ENCODE assay signal across 9 mouse cellular contexts in the genomic region with DNA sequence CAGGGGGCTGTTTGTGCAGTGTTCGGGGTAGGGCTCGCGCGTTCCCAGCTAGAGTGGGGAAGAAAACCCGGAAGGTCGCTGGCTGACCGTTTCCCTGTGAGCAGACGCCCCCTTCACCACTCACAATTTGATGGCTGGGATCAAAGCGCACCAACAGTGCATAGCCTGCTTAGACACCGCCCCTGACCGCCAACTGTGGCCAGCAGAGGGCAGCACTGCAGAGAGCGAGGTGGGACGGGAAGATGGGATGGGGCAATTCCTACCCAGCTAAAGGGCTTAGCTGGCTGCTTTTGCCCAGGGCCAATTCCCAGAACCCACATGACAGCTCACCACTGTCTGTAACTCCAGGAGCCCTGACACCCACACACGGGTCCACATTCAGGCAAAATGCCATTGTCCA. TPM values are rescaled to one million over a fixed set of nuclear protein-coding genes. Genes with fewer than 3 reads are reported as not detected.
DNase-seq lines count a peak whose midpoint lies in the region; ATAC-seq and TF ChIP-seq lines count a peak whose summit lies in the region.
"Had no signal": no experiment of that assay in that cellular context is flagged by ENCODE, and none has a peak within 500 bp of the region (broad histone marks: within the 10 kb centered on the region; RNA-seq: fewer than 3 reads in every experiment).

No protein-coding gene starts in this region.

- H3K4me3 ChIP-seq in intestine, postnatal 0 days (ENCODE audit: low read depth, low read length) = no peak overlapping the region
- H3K4me3 ChIP-seq: heart, embryonic 15.5 days had no signal

- DNase-seq in layer of hippocampus, postnatal 10 days (ENCODE audit: low spot score in 2 of 2) = peak; percentile 64 to 68
- DNase-seq in layer of hippocampus, adult 9-11 months = no peak
- peak; percentile 15 for DNase-seq in MEL-GATA-1-ER (ENCODE audit: extremely low read depth, low read depth)
- peak; percentile 47 for DNase-seq in c-Kit-positive CD71-negative TER-119-negative erythroid progenitor cells, embryonic 14.5 days (ENCODE audit: low read depth)
- DNase-seq in thymus, postnatal 25 days = peak; percentile 70

- peak; percentile 84 for TF ChIP-seq CTCF in intestine, postnatal 0 days (IDR thresholded peaks at IDR 0.05; ENCODE audit: low read depth)

- WGBS in intestine, postnatal 0 days = 40% methylated on average over 14 of the region's 14 CpGs

- no peaks in the 10 kb centered on the region for H3K4me1 ChIP-seq in intestine, postnatal 0 days (replicated peaks; ENCODE audit: control insufficient read depth, insufficient read depth, low read length)
- H3K4me1 ChIP-seq: heart, embryonic 15.5 days had no signal

- H3K9me3 ChIP-seq in intestine, postnatal 0 days (ENCODE audit: control insufficient read depth) = no peaks in the 10 kb centered on the region
- H3K9me3 ChIP-seq: heart, embryonic 15.5 days had no signal

- H3K9ac ChIP-seq in intestine, postnatal 0 days (ENCODE audit: low read depth, low read length) = no peak overlapping the region
- H3K9ac ChIP-seq: heart, embryonic 15.5 days had no signal

- H3K36me3 ChIP-seq in intestine, postnatal 0 days (ENCODE audit: control insufficient read depth, insufficient read depth) = no peaks in the 10 kb centered on the region
- H3K36me3 ChIP-seq: heart, embryonic 15.5 days had no signal

- no peak overlapping the region for H3K27ac ChIP-seq in intestine, postnatal 0 days (ENCODE audit: low read depth, low read length)
- H3K27ac ChIP-seq: heart, embryonic 15.5 days had no signal

- no peak overlapping the region for H3K4me2 ChIP-seq in intestine, postnatal 0 days (replicated peaks; ENCODE audit: low read depth)
- H3K4me2 ChIP-seq: heart, embryonic 15.5 days had no signal

- H3K27me3 ChIP-seq in intestine, postnatal 0 days (replicated peaks; ENCODE audit: control insufficient read depth, insufficient read depth, low read length) = no peaks in the 10 kb centered on the region

- no peak for ATAC-seq in intestine, postnatal 0 days
- ATAC-seq in megakaryocyte progenitor cell, adult 5-6 weeks (replicated peaks; ENCODE audit: poor library complexity) = peak; percentile 91
- no peak for ATAC-seq in cerebellum, adult (ENCODE audit: insufficient number of reproducible peaks, low FRiP score, low TSS enrichment)

RNA-seq across cellular contexts. Expression of a gene that starts 14.5 kb away (rescaled TPM):
- total RNA-seq in layer of hippocampus, postnatal 10 days (2021) = 100 to 1,000 TPM; 561 to 593 TPM
- polyA plus RNA-seq in intestine, postnatal 0 days (2015; fragmentation: Nextera tagmentation; extraction: Ambion mirVana) = 256 and 259 TPM in 2 replicates
- 162 TPM in 2 replicates for total RNA-seq in megakaryocyte progenitor cell, adult 5-6 weeks (2015)
- 82.7 and 83.3 TPM in 2 replicates for total RNA-seq in megakaryocyte progenitor cell, adult 5-6 weeks (2017)

RNA-seq across cellular contexts. Expression of a gene that starts 35.8 kb away (rescaled TPM):
- total RNA-seq in layer of hippocampus, postnatal 10 days (2021) = 10 to 100 TPM; 20.3 to 22.3 TPM
- polyA plus RNA-seq in intestine, postnatal 0 days (2015; fragmentation: Nextera tagmentation; extraction: Ambion mirVana) = 29.0 and 29.4 TPM in 2 replicates
- 6.4 and 7.7 TPM in 2 replicates for total RNA-seq in megakaryocyte progenitor cell, adult 5-6 weeks (2015)
- 6.5 and 7.8 TPM in 2 replicates for total RNA-seq in megakaryocyte progenitor cell, adult 5-6 weeks (2017)
